Mouse (Mus musculus) liver, adult 2 months (tissue): ENCODE data around the gene Sod2.
"Not testable (repeated sequence)": the region's sequence is repeated elsewhere in the genome, so short reads cannot be mapped to it uniquely, and the experiment has no call there.

Source experiments
- CTCF ChIP-seq: fragments of 200-500 bp; IDR thresholded peaks from 2 replicates; pipeline ENCODE4 v1.5.1; 2011; ENCODE audit warnings: low read depth, low read length, control low read depth
- POLR2A ChIP-seq: fragments of 200-500 bp; IDR thresholded peaks from 2 replicates; pipeline ENCODE4 v1.6.1; 2011; ENCODE audit warnings: low read length, control low read depth; ENCODE audit not compliant: insufficient read depth; ENCODE audit errors: extremely low read depth

- TF ChIP-seq CTCF, POLR2A: not testable (repeated sequence)
Measured at GRCm38 (mm10) chr17:13069227-13069626, 62.6 kb downstream of the Sod2 start.
